Mouse (Mus musculus): ENCODE measurements around the gene Rgp1.

DNA sequence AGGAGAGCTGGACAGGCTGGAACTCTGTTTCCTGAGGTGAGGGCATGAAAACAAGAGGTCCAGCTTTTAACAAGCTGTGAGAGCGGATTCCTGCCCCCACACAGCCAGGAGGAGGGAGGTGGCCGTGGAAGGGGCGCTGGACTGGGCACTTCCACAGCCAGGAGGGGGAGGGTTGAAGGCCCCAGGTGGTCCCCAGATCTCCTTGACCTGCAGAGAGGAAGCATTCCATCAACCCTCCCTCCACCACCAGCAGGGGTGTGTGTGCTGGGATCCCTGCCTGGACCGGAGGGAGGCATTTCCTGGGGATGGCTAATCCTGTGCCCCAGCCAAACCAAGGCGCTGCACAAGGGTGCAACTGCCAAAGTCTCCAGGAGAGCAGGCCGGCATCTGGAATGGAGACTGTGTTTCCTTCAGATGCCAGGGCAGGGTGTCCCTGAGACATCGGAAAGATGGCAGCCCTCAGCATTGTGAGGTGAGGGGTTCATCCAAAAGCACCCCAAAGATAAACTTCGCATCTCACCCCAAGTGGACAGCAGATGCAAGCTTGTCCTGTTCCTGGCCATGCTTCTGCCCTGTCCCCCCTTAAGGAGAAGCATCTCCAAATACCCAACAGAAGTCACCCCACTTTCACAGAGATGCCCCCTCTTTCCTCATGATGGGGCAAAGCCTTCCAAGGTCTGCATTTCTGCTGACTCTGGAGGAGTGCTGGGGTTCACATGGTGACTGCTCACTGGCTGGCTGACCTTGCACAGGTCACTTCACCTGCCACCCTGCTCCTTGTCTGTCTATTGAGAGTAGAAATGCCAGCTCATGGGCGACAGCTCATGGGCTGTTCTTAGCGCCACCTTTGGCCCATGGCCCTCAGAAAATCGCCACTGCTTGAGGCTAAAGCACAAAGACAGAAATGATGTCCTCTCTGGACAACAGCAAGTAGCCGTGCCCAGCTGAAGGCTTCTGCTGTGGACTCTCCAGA is 6.2 kb downstream of the Rgp1 start, which contains the start of gene Msmp:
- TF ChIP-seq CTCF (IDR thresholded peaks at IDR 0.05; ENCODE audit: low read depth) = no peak
- TF ChIP-seq EP300 (IDR thresholded peaks at IDR 0.05; ENCODE audit: low read depth) = no peak
